8 mouse cellular contexts compared by ENCODE assay signal in genomic region chr11:76180146-76180540, GRCm38 (mm10). TPM values are rescaled to one million over a fixed set of nuclear protein-coding genes. Genes with fewer than 3 reads are reported as not detected.
DNase-seq lines count a peak whose midpoint lies in the region; ATAC-seq and TF ChIP-seq lines count a peak whose summit lies in the region.

No protein-coding gene starts in this region.

- intact Hi-C loops in gastrocnemius, adult 2 months (cut with DNase I), result loop anchor here (2.0 kb wide), 2 partner anchors 21 to 37 kb away; partner anchors contain the start of genes Dbil5 and Gemin4

- no peak for TF ChIP-seq POLR2A in CH12.LX (IDR thresholded peaks at IDR 0.05; ENCODE audit: low read depth, low read length)

- peaks cover 0 to 26% of the 10 kb centered on the region in 2 experiments; a peak in 3 of 4 replicates for H3K4me1 ChIP-seq in CH12.LX (ENCODE audit: control insufficient read depth in 1 of 2, insufficient read depth in 2 of 2)
- H3K4me1 ChIP-seq in forebrain, embryonic 16.5 days (replicated peaks; ENCODE audit: control insufficient read depth, insufficient read depth, low read length), result peaks cover 11% of the 10 kb centered on the region
- H3K4me1 ChIP-seq in liver, embryonic 16.5 days (ENCODE audit: control insufficient read depth, low read depth, low read length), result peaks cover 5% of the 10 kb centered on the region

- H3K36me3 ChIP-seq in CH12.LX (replicated peaks in 1 of 2; ENCODE audit: control insufficient read depth in 1 of 2, insufficient read depth in 1 of 2, low read length in 1 of 2), result peaks cover 12 to 42% of the 10 kb centered on the region in 2 experiments
- no peaks in the 10 kb centered on the region for H3K36me3 ChIP-seq in forebrain, embryonic 16.5 days (ENCODE audit: control insufficient read depth, insufficient read depth)
- no peaks in the 10 kb centered on the region for H3K36me3 ChIP-seq in liver, embryonic 16.5 days (ENCODE audit: control insufficient read depth, insufficient read depth)

- H3K9ac ChIP-seq in CH12.LX (ENCODE audit: insufficient read depth, low read depth), result peak overlapping the region; percentile 44
- peak overlapping the region; percentile 72 for H3K9ac ChIP-seq in forebrain, embryonic 16.5 days (replicated peaks; ENCODE audit: low read depth, low read length)
- H3K9ac ChIP-seq in liver, embryonic 16.5 days (ENCODE audit: low read depth, low read length), result peak overlapping the region; percentile 81

- H3K27me3 ChIP-seq in CH12.LX (replicated peaks), result no peaks in the 10 kb centered on the region
- no peaks in the 10 kb centered on the region for H3K27me3 ChIP-seq in forebrain, embryonic 16.5 days (replicated peaks; ENCODE audit: control insufficient read depth, insufficient read depth, low read length)
- no peaks in the 10 kb centered on the region for H3K27me3 ChIP-seq in liver, embryonic 16.5 days (ENCODE audit: control insufficient read depth, insufficient read depth, low read depth, low read length)

- in situ Hi-C loops in CH12.LX (cut with MboI; ENCODE audit: low pct_ligation_motif_present, low pct_unique_long_range_greater_than_20kb, low sequenced_read_pairs), result no loop called here

- dilution Hi-C loops in CH12.LX (cut with MboI; ENCODE audit: extremely low pct_ligation_motif_present, extremely low pct_unique_long_range_greater_than_20kb, low sequenced_read_pairs), result no loop called here

- H3K4me3 ChIP-seq in gastrocnemius, adult 2 months, result peak overlapping the region; percentile 84
- H3K4me3 ChIP-seq in CH12.LX (replicated peaks in 1 of 3; ENCODE audit: low read depth in 2 of 3, low read length in 2 of 3, poor library complexity in 1 of 3), result peak overlapping the region; percentile 66 to 90 (median 86)
- peak overlapping the region; percentile 76 for H3K4me3 ChIP-seq in forebrain, embryonic 16.5 days (replicated peaks; ENCODE audit: low read length)
- peak overlapping the region; percentile 93 for H3K4me3 ChIP-seq in liver, embryonic 16.5 days (ENCODE audit: low read depth, low read length)

- DNase-seq in gastrocnemius, adult 2 months, result no peak
- no peak for DNase-seq in gastrocnemius, postnatal 10 days
- no peak for DNase-seq in CH12.LX (ENCODE audit: extremely low read depth)
- DNase-seq in right cerebral cortex, postnatal 4 days, result no peak
- DNase-seq in ovary, adult 18-20 months (ENCODE audit: low spot score), result no peak

- no peaks in the 10 kb centered on the region for H3K9me3 ChIP-seq in CH12.LX (replicated peaks; ENCODE audit: low read length)
- no peaks in the 10 kb centered on the region for H3K9me3 ChIP-seq in forebrain, embryonic 16.5 days (ENCODE audit: control insufficient read depth, low read length)
- no peaks in the 10 kb centered on the region for H3K9me3 ChIP-seq in liver, embryonic 16.5 days (replicated peaks; ENCODE audit: control insufficient read depth, low read length)

- peak overlapping the region; percentile 93 for H3K4me2 ChIP-seq in CH12.LX (ENCODE audit: insufficient read depth, low read depth, poor library complexity, severe bottlenecking)
- peak overlapping the region; percentile 83 for H3K4me2 ChIP-seq in forebrain, embryonic 16.5 days (ENCODE audit: low read length)
- peak overlapping the region; percentile 90 for H3K4me2 ChIP-seq in liver, embryonic 16.5 days (ENCODE audit: low read depth, low read length)

- H3K27ac ChIP-seq in gastrocnemius, adult 2 months, result peak overlapping the region; percentile 92
- no peak overlapping the region for H3K27ac ChIP-seq in CH12.LX (ENCODE audit: insufficient read depth, low read depth)
- H3K27ac ChIP-seq in forebrain, embryonic 16.5 days (ENCODE audit: low read length), result no peak overlapping the region
- no peak overlapping the region for H3K27ac ChIP-seq in liver, embryonic 16.5 days (ENCODE audit: low read length)

- no peak for ATAC-seq in forebrain, embryonic 16.5 days
- no peak for ATAC-seq in liver, embryonic 16.5 days (ENCODE audit: low read depth)
- no peak for ATAC-seq in megakaryocyte-erythroid progenitor cell, adult 5-6 weeks (replicated peaks; ENCODE audit: low FRiP score, low TSS enrichment, poor library complexity, severe bottlenecking)

- WGBS in forebrain, embryonic 16.5 days, result 19% methylated on average over 7 of the region's 7 CpGs
- 11% methylated on average over 7 of the region's 7 CpGs for WGBS in liver, embryonic 16.5 days (ENCODE audit: insufficient replicate concordance)

- no peak for TF ChIP-seq EP300 in CH12.LX (IDR thresholded peaks at IDR 0.05; ENCODE audit: low read length)

- TF ChIP-seq CTCF in gastrocnemius, adult 2 months (IDR thresholded peaks at IDR 0.05), result no peak
- no peak for TF ChIP-seq CTCF in CH12.LX (conservative IDR thresholded peaks at IDR 0.05 in 1 of 2, IDR thresholded peaks at IDR 0.05 in 1 of 2; ENCODE audit: low read depth in 2 of 2, low read length in 2 of 2)

- peaks cover 24% of the 10 kb centered on the region for H3K79me2 ChIP-seq in CH12.LX (replicated peaks; ENCODE audit: control insufficient read depth, extremely low read depth, insufficient read depth, poor library complexity, severe bottlenecking)

- no peak for TF ChIP-seq RAD21 in CH12.LX (IDR thresholded peaks at IDR 0.05; ENCODE audit: low read depth, low read length)

TF ChIP-seq in CH12.LX, 34 proteins besides CTCF, POLR2A, EP300 and RAD21:
- TF ChIP-seq ZNF384 (IDR thresholded peaks at IDR 0.05; ENCODE audit: low read depth, low read length), result 0 out of 2 replicates have a peak, but pooled peaks have one; percentile 53
- no peak for TF ChIP-seq NRF1 (IDR thresholded peaks at IDR 0.05; ENCODE audit: low read depth, low read length)
- no peak for TF ChIP-seq CHD1 (IDR thresholded peaks at IDR 0.05; ENCODE audit: low read depth, low read length)
- TF ChIP-seq TBP (conservative IDR thresholded peaks at IDR 0.05; ENCODE audit: low read depth, low read length), result 0 out of 2 replicates have a peak, but pooled peaks have one; percentile 20
TF ChIP-seq in CH12.LX: peak in this region for 2.

RNA-seq across cellular contexts. Expression of gene Fam57a, which starts 0.7 kb away (rescaled TPM):
- total RNA-seq in gastrocnemius, adult 2 months (2021), result 1 to 10 TPM; 1.4 to 2.0 TPM
- total RNA-seq in gastrocnemius, postnatal 10 days (2021), result 1 to 10 TPM; 5.5 to 6.5 TPM
- total RNA-seq in CH12.LX (2012; rRNA removed) (10.2 and 12.3 TPM in 2 replicates), CH12.LX (2014; rRNA removed) (5.8 and 7.0 TPM in 2 replicates)
- polyA plus RNA-seq in CH12.LX (2012; ENCODE audit: insufficient read length, low read depth), result 3.4 and 3.9 TPM in 2 replicates
- polyA plus RNA-seq in forebrain, embryonic 16.5 days (2015; fragmentation: Nextera tagmentation; extraction: Ambion mirVana), result 22.3 and 25.6 TPM in 2 replicates
- polyA plus RNA-seq in liver, embryonic 16.5 days (2015; fragmentation: Nextera tagmentation; extraction: Ambion mirVana), result 4.1 and 5.5 TPM in 2 replicates
- total RNA-seq in megakaryocyte-erythroid progenitor cell, adult 5-6 weeks (2014; fragmentation: Nextera tagmentation), result 3.0 and 4.5 TPM in 2 replicates
- total RNA-seq in megakaryocyte-erythroid progenitor cell, adult 5-6 weeks (2017), result 0.19 and 2.1 TPM in 2 replicates

RNA-seq across cellular contexts. Expression of gene Vps53, which starts 0.7 kb away (rescaled TPM):
- total RNA-seq in gastrocnemius, adult 2 months (2021), result 10 to 100 TPM; 22.0 to 22.1 TPM
- total RNA-seq in gastrocnemius, postnatal 10 days (2021), result 10 to 100 TPM; 27.3 TPM
- total RNA-seq in CH12.LX (2012; rRNA removed), result 56.1 and 63.4 TPM in 2 replicates
- total RNA-seq in CH12.LX (2014; rRNA removed), result 55.1 and 62.2 TPM in 2 replicates
- 68.8 and 70.7 TPM in 2 replicates for polyA plus RNA-seq in CH12.LX (2012; ENCODE audit: insufficient read length, low read depth)
- polyA plus RNA-seq in forebrain, embryonic 16.5 days (2015; fragmentation: Nextera tagmentation; extraction: Ambion mirVana), result 67.7 and 70.6 TPM in 2 replicates
- polyA plus RNA-seq in liver, embryonic 16.5 days (2015; fragmentation: Nextera tagmentation; extraction: Ambion mirVana), result 13.0 and 14.0 TPM in 2 replicates
- total RNA-seq in megakaryocyte-erythroid progenitor cell, adult 5-6 weeks (2014; fragmentation: Nextera tagmentation), result 44.1 and 46.5 TPM in 2 replicates
- 33.6 and 38.7 TPM in 2 replicates for total RNA-seq in megakaryocyte-erythroid progenitor cell, adult 5-6 weeks (2017)

RNA-seq across cellular contexts. Expression of gene Dbil5, which starts 37.3 kb away (rescaled TPM):
- total RNA-seq in gastrocnemius, adult 2 months (2021), result not detected
- not detected for total RNA-seq in gastrocnemius, postnatal 10 days (2021)
- total RNA-seq in CH12.LX (2012; rRNA removed) (0.97 and 1.6 TPM in 2 replicates), CH12.LX (2014; rRNA removed) (1.3 and 1.4 TPM in 2 replicates)
- polyA plus RNA-seq in CH12.LX (2012; ENCODE audit: insufficient read length, low read depth), result 1.5 TPM in 1 of 2 replicates, not detected in the other
- polyA plus RNA-seq in forebrain, embryonic 16.5 days (2015; fragmentation: Nextera tagmentation; extraction: Ambion mirVana), result 0.77 TPM in 1 of 2 replicates, not detected in the other
- polyA plus RNA-seq in liver, embryonic 16.5 days (2015; fragmentation: Nextera tagmentation; extraction: Ambion mirVana), result 0.15 and 0.22 TPM in 2 replicates
- not detected in 2 replicates for total RNA-seq in megakaryocyte-erythroid progenitor cell, adult 5-6 weeks (2014; fragmentation: Nextera tagmentation)
- total RNA-seq in megakaryocyte-erythroid progenitor cell, adult 5-6 weeks (2017), result not detected in 2 replicates

RNA-seq across cellular contexts. Expression of gene Gemin4, which starts 37.3 kb away (rescaled TPM):
- 1 to 10 TPM; 3.0 to 3.9 TPM for total RNA-seq in gastrocnemius, adult 2 months (2021)
- 1 to 10 TPM; 3.0 to 5.0 TPM for total RNA-seq in gastrocnemius, postnatal 10 days (2021)
- total RNA-seq in CH12.LX (2012; rRNA removed) (41.3 and 57.2 TPM in 2 replicates), CH12.LX (2014; rRNA removed) (44.4 and 51.6 TPM in 2 replicates)
- 34.2 and 46.5 TPM in 2 replicates for polyA plus RNA-seq in CH12.LX (2012; ENCODE audit: insufficient read length, low read depth)
- 17.7 and 20.5 TPM in 2 replicates for polyA plus RNA-seq in forebrain, embryonic 16.5 days (2015; fragmentation: Nextera tagmentation; extraction: Ambion mirVana)
- polyA plus RNA-seq in liver, embryonic 16.5 days (2015; fragmentation: Nextera tagmentation; extraction: Ambion mirVana), result 10.5 and 11.3 TPM in 2 replicates
- 22.8 and 24.4 TPM in 2 replicates for total RNA-seq in megakaryocyte-erythroid progenitor cell, adult 5-6 weeks (2014; fragmentation: Nextera tagmentation)
- 22.4 and 26.6 TPM in 2 replicates for total RNA-seq in megakaryocyte-erythroid progenitor cell, adult 5-6 weeks (2017)
